Mouse (Mus musculus): ENCODE measurements around the gene Abca3.

DNA sequence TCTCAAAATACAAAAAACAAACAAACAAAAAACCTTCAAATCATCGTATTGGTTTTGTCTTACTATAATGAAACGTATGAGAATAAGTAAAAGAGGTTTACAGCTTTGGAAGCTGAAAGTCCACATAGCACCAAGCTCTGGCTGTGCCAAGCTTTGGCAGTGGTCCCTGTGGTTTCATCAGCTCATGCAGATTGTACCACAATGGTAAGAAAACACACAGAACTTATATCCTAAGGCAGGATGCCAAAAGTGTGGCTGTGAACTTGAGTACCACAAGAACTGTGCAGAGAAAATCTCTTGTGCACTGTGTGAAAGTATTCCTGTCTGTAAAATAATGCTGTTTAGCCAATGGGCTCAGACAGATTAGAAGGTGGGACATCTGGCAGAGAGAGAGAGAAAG is 2.6 kb upstream of the Abca3 start:
- TF ChIP-seq CTCF (IDR thresholded peaks at IDR 0.05; ENCODE audit: control insufficient read depth, insufficient read depth, insufficient read length): no peak
- TF ChIP-seq USF1 (IDR thresholded peaks at IDR 0.05; ENCODE audit: low read depth): no peak
- TF ChIP-seq MAX (IDR thresholded peaks at IDR 0.05): no peak
- no peak for TF ChIP-seq CEBPB (IDR thresholded peaks at IDR 0.05; ENCODE audit: low read depth)
- TF ChIP-seq FOSL1 (IDR thresholded peaks at IDR 0.05; ENCODE audit: insufficient read depth, low read length, poor library complexity, severe bottlenecking): no peak
- no peak for TF ChIP-seq MYOD1 (IDR thresholded peaks at IDR 0.05; ENCODE audit: control insufficient read depth, insufficient read length, low read depth)

All from C2C12 (cell line).